Mouse (Mus musculus) limb, embryonic 11.5 days (tissue): ENCODE data around the gene Topbp1. TPM values are rescaled to one million over a fixed set of nuclear protein-coding genes. Genes with fewer than 3 reads are reported as not detected.

Experiments used
- ATAC-seq: fragments of 200-750 bp; cut with Nextera tagmentation; 2 replicates; pipeline ENCODE4 v1.8.0; 2017; ENCODE audit warnings: low read depth; ENCODE audit not compliant: insufficient number of reproducible peaks, low FRiP score, low TSS enrichment
- DNase-seq: peaks from one replicate; pipeline ENCODE4 v3.0.0-alpha.2; 2015; ENCODE audit warnings: low spot score
- H3K27ac ChIP-seq: fragments of 300-500 bp; sonication (generic); replicated peaks from 2 replicates; pipeline ENCODE4 v1.5.1; 2014; ENCODE audit warnings: low read depth, mild to moderate bottlenecking, low read length
- H3K27me3 ChIP-seq: fragments of 300-500 bp; sonication (generic); 2 replicates; pipeline ENCODE4 v1.6.1; 2014; ENCODE audit warnings: mild to moderate bottlenecking, low read length, mixed read lengths; ENCODE audit not compliant: control insufficient read depth, insufficient read depth
- H3K36me3 ChIP-seq: fragments of 300-500 bp; sonication (generic); 2 replicates; pipeline ENCODE4 v1.6.1; 2014; ENCODE audit warnings: mild to moderate bottlenecking, low read length, moderate library complexity, mixed read lengths; ENCODE audit not compliant: control insufficient read depth, insufficient read depth
- H3K4me1 ChIP-seq: fragments of 300-500 bp; sonication (generic); 2 replicates; pipeline ENCODE4 v1.6.1; 2014; ENCODE audit warnings: low read length, mixed read lengths; ENCODE audit not compliant: control insufficient read depth, insufficient read depth
- H3K4me2 ChIP-seq: fragments of 300-500 bp; sonication (generic); 2 replicates; pipeline ENCODE4 v1.6.1; 2014; ENCODE audit warnings: low read depth, mild to moderate bottlenecking, moderate library complexity; ENCODE audit not compliant: severe bottlenecking
- H3K4me3 ChIP-seq: fragments of 300-500 bp; sonication (generic); 2 replicates; pipeline ENCODE4 v1.5.1; 2014; ENCODE audit warnings: low read depth, low read length
- H3K9ac ChIP-seq: fragments of 300-500 bp; sonication (generic); 2 replicates; pipeline ENCODE4 v1.6.1; 2014; ENCODE audit warnings: mild to moderate bottlenecking, low read length
- H3K9me3 ChIP-seq: fragments of 300-500 bp; sonication (generic); 2 replicates; pipeline ENCODE4 v1.6.1; 2016; ENCODE audit warnings: low read length; ENCODE audit not compliant: control insufficient read depth
- WGBS: fragments of 180-500 bp; shearing (Covaris S2); extraction: QIAGEN DNeasy Blood & Tissue Kit; methylation state at CpG from one replicate; pipeline ENCODE4 v1.1.7; 2014; 5-methylcytosine and 5-hydroxymethylcytosine counted together
- polyA plus RNA-seq: library from polyadenylated mRNA; unstranded; fragments of >200 nt; fragmentation: Nextera tagmentation; extraction: Ambion mirVana; gene quantifications from 2 replicates; pipeline ENCODE4 v1.2.1, GENCODE M21; 2014

The Topbp1 gene
- polyA plus RNA-seq, 1 experiment from 2014 or later: 83.1 TPM

GRCm38 (mm10) chr9:103358545-103358944 lies 53.5 kb downstream of the Topbp1 start:
- Histone ChIP-seq H3K4me3 (no peak overlapping the region), H3K9me3 (no peaks in the 10 kb centered on the region), H3K9ac (no peak overlapping the region), H3K27ac (no peak overlapping the region), H3K4me1 (0 out of 2 replicates have a peak, but pooled peaks cover 2% of the 10 kb centered on the region), H3K36me3 (peaks cover 16% of the 10 kb centered on the region; the same call in 1 of the 2 replicates), H3K4me2 (no peak overlapping the region), H3K27me3 (no peaks in the 10 kb centered on the region)
- DNase-seq (no peak), ATAC-seq (no peak)
- WGBS: 90% methylated on average over 4 of the region's 4 CpGs

GRCm38 (mm10) chr9:103360642-103361041 lies 55.6 kb downstream of the Topbp1 start:
- 0 out of 2 replicates have a peak, but pooled peaks cover 2% of the 10 kb centered on the region for H3K4me1 ChIP-seq
- H3K4me3 ChIP-seq: no peak overlapping the region
- peaks cover 16% of the 10 kb centered on the region; the same call in 1 of the 2 replicates for H3K36me3 ChIP-seq
- DNase-seq (no peak), ATAC-seq (no peak)
- 89% methylated on average over 2 of the region's 2 CpGs for WGBS
- H3K4me2 ChIP-seq: no peak overlapping the region
- H3K27ac ChIP-seq: no peak overlapping the region
- H3K9me3 ChIP-seq: no peaks in the 10 kb centered on the region
- H3K9ac ChIP-seq: no peak overlapping the region
- no peaks in the 10 kb centered on the region for H3K27me3 ChIP-seq

- H3K4me3 ChIP-seq: no peak overlapping the region
- WGBS: 66% methylated on average over 6 of the region's 6 CpGs
- no peaks in the 10 kb centered on the region for H3K27me3 ChIP-seq
- no peak overlapping the region for H3K27ac ChIP-seq
- H3K9me3 ChIP-seq: no peaks in the 10 kb centered on the region
- H3K4me1 ChIP-seq: peaks cover 8% of the 10 kb centered on the region; the same call in 1 of the 2 replicates
- H3K9ac ChIP-seq: no peak overlapping the region
- ATAC-seq (no peak), DNase-seq (no peak)
- H3K4me2 ChIP-seq: peak overlapping the region; percentile 80; the same call in 1 of the 2 replicates
- H3K36me3 ChIP-seq: peaks cover 9% of the 10 kb centered on the region; the same call in 1 of the 2 replicates
Observed at GRCm38 (mm10) chr9:103363088-103363487, 58.1 kb downstream of the Topbp1 start.

GRCm38 (mm10) chr9:103363730-103364417 lies 58.9 kb downstream of the Topbp1 start:
- Histone ChIP-seq H3K4me3 (peak overlapping the region; percentile 90), H3K27ac (no peak overlapping the region; the same call in 1 of the 2 replicates), H3K4me1 (peaks cover 8% of the 10 kb centered on the region; the same call in 1 of the 2 replicates), H3K9ac (peak overlapping the region; percentile 95), H3K4me2 (peak overlapping the region; percentile 80), H3K27me3 (no peaks in the 10 kb centered on the region), H3K9me3 (no peaks in the 10 kb centered on the region), H3K36me3 (peaks cover 7% of the 10 kb centered on the region; the same call in 1 of the 2 replicates)
- DNase-seq (peak; percentile 55), ATAC-seq (no peak)
- WGBS: 1% methylated on average over 21 of the region's 21 CpGs

- H3K4me3 ChIP-seq: peak overlapping the region; percentile 90
- peak overlapping the region; percentile 95 for H3K9ac ChIP-seq
- H3K4me1 ChIP-seq: peaks cover 8% of the 10 kb centered on the region; the same call in 1 of the 2 replicates
- no peaks in the 10 kb centered on the region for H3K9me3 ChIP-seq
- 3% methylated on average over 81 of the region's 94 CpGs for WGBS
- DNase-seq: peak; percentile 68
- no peaks in the 10 kb centered on the region; the same call in 1 of the 2 replicates for H3K36me3 ChIP-seq
- peak overlapping the region; percentile 96 for H3K27ac ChIP-seq
- ATAC-seq: peak; percentile 20; the same call in 1 of the 2 replicates
- no peaks in the 10 kb centered on the region for H3K27me3 ChIP-seq
- H3K4me2 ChIP-seq: peak overlapping the region; percentile 80
Observed at GRCm38 (mm10) chr9:103364601-103365289, 59.7 kb downstream of the Topbp1 start.

GRCm38 (mm10) chr9:103365290-103366247 lies 60.6 kb downstream of the Topbp1 start, which contains the start of gene Cdv3:
TSS of gene Cdv3 (minus strand) at chr9:103365840.
- Histone ChIP-seq H3K4me1 (peaks cover 8% of the 10 kb centered on the region; the same call in 1 of the 2 replicates), H3K9ac (peak within 1 kb of the TSS; percentile 95), H3K4me2 (peak within 1 kb of the TSS; percentile 80), H3K36me3 (no peaks in the 10 kb centered on the region), H3K4me3 (peak within 1 kb of the TSS; percentile 90), H3K9me3 (no peaks in the 10 kb centered on the region), H3K27me3 (no peaks in the 10 kb centered on the region), H3K27ac (peak within 1 kb of the TSS; percentile 96)
- ATAC-seq: peak; percentile 98
- WGBS: 2% methylated on average over 72 of the region's 95 CpGs
- peak; percentile 99 for DNase-seq

- peak overlapping the region; percentile 36 for H3K4me2 ChIP-seq
- peaks cover 8% of the 10 kb centered on the region; the same call in 1 of the 2 replicates for H3K4me1 ChIP-seq
- peak overlapping the region; percentile 15; the same call in 1 of the 2 replicates for H3K4me3 ChIP-seq
- DNase-seq: no peak
- H3K27me3 ChIP-seq: no peaks in the 10 kb centered on the region
- no peaks in the 10 kb centered on the region for H3K36me3 ChIP-seq
- H3K9ac ChIP-seq: peak overlapping the region; percentile 53; the same call in 1 of the 2 replicates
- H3K27ac ChIP-seq: no peak overlapping the region; the same call in 1 of the 2 replicates
- 67% methylated on average over 9 of the region's 9 CpGs for WGBS
- no peak for ATAC-seq
- H3K9me3 ChIP-seq: no peaks in the 10 kb centered on the region
Observed at GRCm38 (mm10) chr9:103366356-103366755, 61.3 kb downstream of the Topbp1 start.
